Mouse (Mus musculus) erythroblast, embryonic 14.5 days (primary cell): Measurements from ENCODE around the gene Rcl1.

Experiments
- GATA1 ChIP-seq: IDR thresholded peaks from 2 replicates; pipeline ENCODE4 v1.6.1; 2012; ENCODE audit warnings: low read length, inconsistent platforms, mixed read lengths
- TAL1 ChIP-seq: IDR thresholded peaks from 3 replicates; pipeline ENCODE4 v1.6.1; 2012; ENCODE audit warnings: low read length, inconsistent platforms, mixed read lengths

DNA sequence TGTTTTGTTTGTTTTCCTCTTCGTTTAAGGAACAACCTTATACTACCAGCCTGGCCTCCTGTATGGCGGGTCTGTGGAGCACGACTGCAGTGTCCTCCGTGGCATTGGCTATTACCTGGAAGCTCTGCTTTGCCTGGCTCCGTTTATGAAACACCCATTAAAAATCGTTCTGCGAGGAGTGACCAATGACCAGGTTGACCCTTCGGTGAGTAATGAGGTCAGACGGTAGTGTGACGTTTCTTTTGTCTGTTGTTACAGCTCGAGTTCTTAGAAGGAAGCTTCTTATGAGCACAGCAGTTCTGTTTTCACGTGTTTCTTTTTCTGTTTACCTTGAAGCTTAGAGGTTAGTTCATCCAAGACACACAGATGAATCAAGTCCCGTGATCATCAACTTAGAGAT, 17.0 kb downstream of the Rcl1 start:
- no peak for TF ChIP-seq GATA1
- no peak for TF ChIP-seq TAL1
